10 mouse cellular contexts compared by ENCODE assay signal in the genomic region with DNA sequence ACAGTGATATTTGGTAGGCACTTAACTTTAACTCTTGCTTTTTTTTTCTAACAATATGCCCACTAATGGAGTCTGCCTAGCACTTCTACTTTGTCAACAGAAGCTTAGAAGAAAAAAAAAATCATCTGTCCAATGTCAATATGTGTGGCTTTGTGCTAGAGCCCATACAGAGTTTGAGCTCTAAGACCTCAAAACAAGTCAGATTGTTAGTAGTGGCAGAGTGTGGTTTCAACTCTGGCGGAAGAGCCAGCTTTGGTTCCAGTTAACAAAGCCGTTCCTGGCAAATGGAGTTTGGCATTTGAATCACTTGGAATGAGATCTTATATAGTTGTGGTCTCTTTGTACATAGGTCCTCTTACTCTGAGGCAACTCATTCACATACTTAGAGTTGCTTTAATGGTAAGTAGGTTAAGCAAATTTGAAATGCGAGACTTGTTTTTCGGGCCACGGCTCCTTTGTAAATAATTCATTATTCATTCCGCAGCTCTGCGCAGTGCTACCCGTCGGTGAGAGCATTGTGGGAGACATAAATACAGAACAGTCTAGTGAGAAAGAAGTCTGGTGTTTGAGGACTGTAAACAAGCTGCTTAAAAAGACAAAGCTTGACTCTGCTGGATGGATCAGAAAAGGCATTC.
A peak's percentile ranks its signal among the peaks of the same experiment; 100 is the strongest.
DNase-seq lines count a peak whose midpoint lies in the region; ATAC-seq and TF ChIP-seq lines count a peak whose summit lies in the region.
"Had no signal": no experiment of that assay in that cellular context is flagged by ENCODE, and none has a peak within 500 bp of the region (broad histone marks: within the 10 kb centered on the region; RNA-seq: fewer than 3 reads in every experiment).

No protein-coding gene starts in this region.

- peak; percentile 52 for ATAC-seq in lung, embryonic 14.5 days (ENCODE audit: insufficient read depth)
- ATAC-seq in embryonic facial prominence, embryonic 14.5 days (ENCODE audit: low read depth), result peak; percentile 75
- ATAC-seq in hindbrain, embryonic 13.5 days (ENCODE audit: low FRiP score), result peak; percentile 41; the same call in 1 of the 2 replicates
- ATAC-seq in stomach, embryonic 15.5 days (ENCODE audit: insufficient read depth, low FRiP score, low read depth), result no peak
- ATAC-seq in inflammation-experienced regulatory T-cells, adult 6 months, result no peak
- ATAC-seq: activated CD4-positive, CD25-positive, alpha-beta regulatory T cell, adult 4 months; intestine, embryonic 16.5 days had no signal

- H3K4me1 ChIP-seq in lung, embryonic 14.5 days (ENCODE audit: insufficient read depth), result no peaks in the 10 kb centered on the region
- no peaks in the 10 kb centered on the region; the same call in 1 of the 2 replicates for H3K4me1 ChIP-seq in embryonic facial prominence, embryonic 14.5 days (ENCODE audit: control insufficient read depth, insufficient read depth, low read length)
- peaks cover 19% of the 10 kb centered on the region for H3K4me1 ChIP-seq in hindbrain, embryonic 13.5 days (replicated peaks)
- no peaks in the 10 kb centered on the region for H3K4me1 ChIP-seq in stomach, embryonic 15.5 days

- no peak overlapping the region for H3K4me3 ChIP-seq in lung, embryonic 14.5 days (ENCODE audit: low read depth, low read length)
- no peak overlapping the region for H3K4me3 ChIP-seq in embryonic facial prominence, embryonic 14.5 days (ENCODE audit: low read depth, low read length)
- no peak overlapping the region for H3K4me3 ChIP-seq in hindbrain, embryonic 13.5 days
- H3K4me3 ChIP-seq in stomach, embryonic 15.5 days (replicated peaks), result no peak overlapping the region

- H3K9me3 ChIP-seq in lung, embryonic 14.5 days (ENCODE audit: low read depth, low read length), result no peaks in the 10 kb centered on the region
- no peaks in the 10 kb centered on the region for H3K9me3 ChIP-seq in embryonic facial prominence, embryonic 14.5 days (ENCODE audit: control insufficient read depth, low read length)
- no peaks in the 10 kb centered on the region for H3K9me3 ChIP-seq in hindbrain, embryonic 13.5 days
- no peaks in the 10 kb centered on the region for H3K9me3 ChIP-seq in stomach, embryonic 15.5 days

- H3K27me3 ChIP-seq in lung, embryonic 14.5 days (ENCODE audit: insufficient read depth, low read length), result no peaks in the 10 kb centered on the region
- H3K27me3 ChIP-seq in embryonic facial prominence, embryonic 14.5 days (replicated peaks; ENCODE audit: control insufficient read depth, insufficient read depth, low read length), result no peaks in the 10 kb centered on the region
- no peaks in the 10 kb centered on the region for H3K27me3 ChIP-seq in hindbrain, embryonic 13.5 days
- no peaks in the 10 kb centered on the region for H3K27me3 ChIP-seq in stomach, embryonic 15.5 days (replicated peaks)

- no peaks in the 10 kb centered on the region for H3K36me3 ChIP-seq in lung, embryonic 14.5 days (ENCODE audit: insufficient read depth)
- no peaks in the 10 kb centered on the region for H3K36me3 ChIP-seq in embryonic facial prominence, embryonic 14.5 days (ENCODE audit: control insufficient read depth, insufficient read depth, low read length)
- no peaks in the 10 kb centered on the region for H3K36me3 ChIP-seq in hindbrain, embryonic 13.5 days
- no peaks in the 10 kb centered on the region for H3K36me3 ChIP-seq in stomach, embryonic 15.5 days

- DNase-seq in lung, embryonic 14.5 days, result no peak
- no peak for DNase-seq in lung, postnatal 25 days (ENCODE audit: low spot score)
- peak; percentile 69 for DNase-seq in embryonic facial prominence, embryonic 14.5 days (ENCODE audit: low spot score)
- no peak for DNase-seq in retina, embryonic 14.5 days (ENCODE audit: low spot score)
- DNase-seq: heart, adult 18-20 months had no signal

- no peak overlapping the region for H3K9ac ChIP-seq in lung, embryonic 14.5 days
- H3K9ac ChIP-seq in embryonic facial prominence, embryonic 14.5 days (ENCODE audit: low read depth, low read length), result no peak overlapping the region
- H3K9ac ChIP-seq in hindbrain, embryonic 13.5 days, result no peak overlapping the region
- no peak overlapping the region for H3K9ac ChIP-seq in stomach, embryonic 15.5 days

- H3K27ac ChIP-seq in lung, embryonic 14.5 days (ENCODE audit: low read depth), result no peak overlapping the region
- no peak overlapping the region; the same call in 1 of the 2 replicates for H3K27ac ChIP-seq in embryonic facial prominence, embryonic 14.5 days (replicated peaks; ENCODE audit: low read depth, low read length)
- peak overlapping the region; percentile 74 for H3K27ac ChIP-seq in hindbrain, embryonic 13.5 days
- H3K27ac ChIP-seq in stomach, embryonic 15.5 days, result peak overlapping the region; percentile 55

- no peak overlapping the region for H3K4me2 ChIP-seq in lung, embryonic 14.5 days
- no peak overlapping the region; the same call in 1 of the 2 replicates for H3K4me2 ChIP-seq in embryonic facial prominence, embryonic 14.5 days (ENCODE audit: low read depth, low read length)
- no peak overlapping the region for H3K4me2 ChIP-seq in hindbrain, embryonic 13.5 days
- no peak overlapping the region; the same call in 1 of the 2 replicates for H3K4me2 ChIP-seq in stomach, embryonic 15.5 days

- 69% methylated on average over 9 of the region's 9 CpGs for WGBS in lung, embryonic 14.5 days
- WGBS in embryonic facial prominence, embryonic 14.5 days, result 55% methylated on average over 9 of the region's 9 CpGs
- 39% methylated on average over 9 of the region's 9 CpGs for WGBS in hindbrain, embryonic 13.5 days
- 51% methylated on average over 9 of the region's 9 CpGs for WGBS in stomach, embryonic 15.5 days

- TF ChIP-seq CTCF in lung, embryonic 14.5 days (IDR thresholded peaks at IDR 0.05; ENCODE audit: low read depth), result no peak

Comparison
In these comparisons a context has a peak if more than half of its experiments do, and no peak if none do; other contexts are left out.
1. ATAC-seq: peak in lung, embryonic 14.5 days (single experiment), embryonic facial prominence, embryonic 14.5 days (single experiment) and hindbrain, embryonic 13.5 days (single experiment); none in stomach, embryonic 15.5 days (single experiment) and inflammation-experienced regulatory T-cells, adult 6 months (single experiment).
2. H3K27ac ChIP-seq: peak in hindbrain, embryonic 13.5 days (single experiment) and stomach, embryonic 15.5 days (single experiment); none in lung, embryonic 14.5 days (single experiment) and embryonic facial prominence, embryonic 14.5 days (single experiment).